Mouse (Mus musculus) neural tube, embryonic 11.5 days (tissue): ENCODE measurements around the gene Gnpda2. TPM values are rescaled to one million over a fixed set of nuclear protein-coding genes. Genes with fewer than 3 reads are reported as not detected.
A peak's percentile ranks its signal among the peaks of the same experiment; 100 is the strongest.

Experiments
- ATAC-seq: fragments of 200-750 bp; cut with Nextera tagmentation; 2 replicates; pipeline ENCODE4 v1.8.0; 2017; ENCODE audit warnings: moderate number of reproducible peaks, mild to moderate bottlenecking, moderate TSS enrichment, moderate library complexity; ENCODE audit not compliant: insufficient read depth, low FRiP score, low TSS enrichment
- DNase-seq: peaks from one replicate; pipeline ENCODE4 v3.0.0-alpha.2; 2015; ENCODE audit warnings: low spot score
- H3K27ac ChIP-seq: fragments of 300-500 bp; sonication (generic); 2 replicates; pipeline ENCODE4 v1.5.1; 2014; ENCODE audit warnings: low read depth, mild to moderate bottlenecking, low read length
- H3K27me3 ChIP-seq: fragments of 300-500 bp; sonication (generic); 2 replicates; pipeline ENCODE4 v1.6.1; 2014; ENCODE audit warnings: mild to moderate bottlenecking, low read length, mixed read lengths; ENCODE audit not compliant: control insufficient read depth, insufficient read depth
- H3K36me3 ChIP-seq: fragments of 300-500 bp; sonication (generic); 2 replicates; pipeline ENCODE4 v1.6.1; 2014; ENCODE audit warnings: mild to moderate bottlenecking, low read length, moderate library complexity, mixed read lengths; ENCODE audit not compliant: control insufficient read depth, insufficient read depth
- H3K4me1 ChIP-seq: fragments of 300-500 bp; sonication (generic); 2 replicates; pipeline ENCODE4 v1.6.1; 2014; ENCODE audit warnings: low read length, mixed read lengths; ENCODE audit not compliant: control insufficient read depth, insufficient read depth
- H3K4me2 ChIP-seq: fragments of 300-500 bp; sonication (generic); 2 replicates; pipeline ENCODE4 v1.6.1; 2014; ENCODE audit warnings: low read depth, mild to moderate bottlenecking, moderate library complexity
- H3K4me3 ChIP-seq: fragments of 300-500 bp; sonication (generic); 2 replicates; pipeline ENCODE4 v1.5.1; 2014; ENCODE audit warnings: low read depth, low read length
- H3K9ac ChIP-seq: fragments of 300-500 bp; sonication (generic); 2 replicates; pipeline ENCODE4 v1.6.1; 2014; ENCODE audit warnings: mild to moderate bottlenecking, low read length
- H3K9me3 ChIP-seq: fragments of 300-500 bp; sonication (generic); 2 replicates; pipeline ENCODE4 v1.6.1; 2016; ENCODE audit warnings: low read length; ENCODE audit not compliant: control insufficient read depth
- WGBS: fragments of 180-500 bp; shearing (Covaris S2); extraction: QIAGEN DNeasy Blood & Tissue Kit; methylation state at CpG from one replicate; pipeline ENCODE4 v1.1.7; 2014; 5-methylcytosine and 5-hydroxymethylcytosine counted together
- polyA plus RNA-seq: library from polyadenylated mRNA; unstranded; fragments of >200 nt; fragmentation: Nextera tagmentation; extraction: Ambion mirVana; gene quantifications from 2 replicates; pipeline ENCODE4 v1.2.1, GENCODE M21; 2014

Gene Gnpda2
- 25.2 and 27.6 TPM in 2 replicates for polyA plus RNA-seq

- H3K27me3 ChIP-seq = no peaks in the 10 kb centered on the region
- H3K9ac ChIP-seq = peak within 1 kb of the TSS; percentile 91
- ATAC-seq (peak; percentile 95), DNase-seq (peak; percentile 88)
- H3K4me2 ChIP-seq = peak within 1 kb of the TSS; percentile 74
- H3K36me3 ChIP-seq = no peaks in the 10 kb centered on the region
- no peaks in the 10 kb centered on the region for H3K4me1 ChIP-seq
- 5% methylated on average over 42 of the region's 42 CpGs for WGBS
- H3K4me3 ChIP-seq = peak within 1 kb of the TSS; percentile 67
- peak within 1 kb of the TSS; percentile 74 for H3K27ac ChIP-seq
- no peaks in the 10 kb centered on the region for H3K9me3 ChIP-seq
Measured at GRCm38 (mm10) chr5:69591640-69592461, at the start of gene Gnpda2. Gene Gnpda2, minus strand, starts transcription at chr5:69592340.

GRCm38 (mm10) chr5:69634766-69635165, 42.6 kb upstream of the Gnpda2 start:
- no peak overlapping the region for H3K4me3 ChIP-seq
- 72% methylated on average over 4 of the region's 4 CpGs for WGBS
- no peak overlapping the region for H3K27ac ChIP-seq
- H3K9ac ChIP-seq = no peak overlapping the region
- no peaks in the 10 kb centered on the region for H3K27me3 ChIP-seq
- DNase-seq (no peak), ATAC-seq (no peak)
- no peak overlapping the region for H3K4me2 ChIP-seq
- H3K9me3 ChIP-seq = no peaks in the 10 kb centered on the region
- H3K4me1 ChIP-seq = no peaks in the 10 kb centered on the region
- no peaks in the 10 kb centered on the region for H3K36me3 ChIP-seq

GRCm38 (mm10) chr5:69620899-69621298, 28.8 kb upstream of the Gnpda2 start:
- no peaks in the 10 kb centered on the region for H3K4me1 ChIP-seq
- no peaks in the 10 kb centered on the region for H3K9me3 ChIP-seq
- no peaks in the 10 kb centered on the region for H3K27me3 ChIP-seq
- H3K4me2 ChIP-seq = no peak overlapping the region
- no peak overlapping the region for H3K27ac ChIP-seq
- no peak for DNase-seq
- H3K4me3 ChIP-seq = no peak overlapping the region
- WGBS = 80% methylated on average over 1 of the region's 1 CpGs
- no peak for ATAC-seq
- no peak overlapping the region for H3K9ac ChIP-seq
- no peaks in the 10 kb centered on the region for H3K36me3 ChIP-seq

- WGBS = 22% methylated on average over 4 of the region's 4 CpGs
Measured at GRCm38 (mm10) chr5:69613209-69613796, 21.2 kb upstream of the Gnpda2 start.

GRCm38 (mm10) chr5:69601027-69601426, 8.9 kb upstream of the Gnpda2 start:
- H3K27me3 ChIP-seq = no peaks in the 10 kb centered on the region
- DNase-seq = no peak
- no peaks in the 10 kb centered on the region for H3K9me3 ChIP-seq
- H3K9ac ChIP-seq = no peak overlapping the region
- H3K4me3 ChIP-seq = no peak overlapping the region
- H3K36me3 ChIP-seq = no peaks in the 10 kb centered on the region
- no peaks in the 10 kb centered on the region for H3K4me1 ChIP-seq
- no peak overlapping the region for H3K27ac ChIP-seq
- ATAC-seq = peak; percentile 58
- no peak overlapping the region for H3K4me2 ChIP-seq

More at GRCm38 (mm10) chr5:69613209-69613796, 21.2 kb upstream of the Gnpda2 start:
- Histone ChIP-seq H3K36me3 (no peaks in the 10 kb centered on the region), H3K4me2 (no peak overlapping the region), H3K4me3 (no peak overlapping the region), H3K9me3 (no peaks in the 10 kb centered on the region), H3K27me3 (no peaks in the 10 kb centered on the region), H3K4me1 (no peaks in the 10 kb centered on the region), H3K27ac (no peak overlapping the region), H3K9ac (no peak overlapping the region)
- ATAC-seq (no peak), DNase-seq (no peak)

GRCm38 (mm10) chr5:69557404-69557935, 34.7 kb downstream of the Gnpda2 start:
- Histone ChIP-seq H3K9me3 (no peaks in the 10 kb centered on the region), H3K27me3 (no peaks in the 10 kb centered on the region), H3K9ac (peak overlapping the region; percentile 97), H3K27ac (peak overlapping the region; percentile 78; the same call in 1 of the 2 replicates), H3K4me3 (peak overlapping the region; percentile 86), H3K36me3 (no peaks in the 10 kb centered on the region), H3K4me1 (no peaks in the 10 kb centered on the region), H3K4me2 (peak overlapping the region; percentile 58)
- ATAC-seq (peak; percentile 24; the same call in 1 of the 2 replicates), DNase-seq (no peak)
- 16% methylated on average over 16 of the region's 16 CpGs for WGBS

GRCm38 (mm10) chr5:69556628-69557403, 35.3 kb downstream of the Gnpda2 start, which contains the start of gene Guf1:
Gene Guf1, plus strand, starts transcription at chr5:69556923.
- H3K9me3 ChIP-seq = no peaks in the 10 kb centered on the region

GRCm38 (mm10) chr5:69542489-69542888, 49.7 kb downstream of the Gnpda2 start, which contains the start of gene Yipf7:
Gene Yipf7, minus strand, starts transcription at chr5:69542648.
- Histone ChIP-seq H3K4me2 (no peak within 1 kb of the TSS), H3K27me3 (no peaks in the 10 kb centered on the region), H3K27ac (no peak within 1 kb of the TSS), H3K4me1 (no peaks in the 10 kb centered on the region), H3K36me3 (no peaks in the 10 kb centered on the region), H3K9ac (no peak within 1 kb of the TSS), H3K4me3 (no peak within 1 kb of the TSS), H3K9me3 (no peaks in the 10 kb centered on the region)
- WGBS = 78% methylated on average over 4 of the region's 4 CpGs
- DNase-seq (no peak), ATAC-seq (no peak)

More at GRCm38 (mm10) chr5:69556628-69557403, 35.3 kb downstream of the Gnpda2 start, which contains the start of gene Guf1:
- H3K9ac ChIP-seq = peak within 1 kb of the TSS; percentile 97
- peak; percentile 93 for DNase-seq
- H3K27me3 ChIP-seq = no peaks in the 10 kb centered on the region
- no peaks in the 10 kb centered on the region for H3K36me3 ChIP-seq
- H3K4me2 ChIP-seq = peak within 1 kb of the TSS; percentile 58
- H3K4me3 ChIP-seq = peak within 1 kb of the TSS; percentile 86
- under 1% methylated on average over 72 of the region's 72 CpGs for WGBS
- ATAC-seq = peak; percentile 95
- peak within 1 kb of the TSS; percentile 78 for H3K27ac ChIP-seq
- no peaks in the 10 kb centered on the region for H3K4me1 ChIP-seq
